Mouse (Mus musculus): ENCODE measurements around the gene Col13a1.

DNA sequence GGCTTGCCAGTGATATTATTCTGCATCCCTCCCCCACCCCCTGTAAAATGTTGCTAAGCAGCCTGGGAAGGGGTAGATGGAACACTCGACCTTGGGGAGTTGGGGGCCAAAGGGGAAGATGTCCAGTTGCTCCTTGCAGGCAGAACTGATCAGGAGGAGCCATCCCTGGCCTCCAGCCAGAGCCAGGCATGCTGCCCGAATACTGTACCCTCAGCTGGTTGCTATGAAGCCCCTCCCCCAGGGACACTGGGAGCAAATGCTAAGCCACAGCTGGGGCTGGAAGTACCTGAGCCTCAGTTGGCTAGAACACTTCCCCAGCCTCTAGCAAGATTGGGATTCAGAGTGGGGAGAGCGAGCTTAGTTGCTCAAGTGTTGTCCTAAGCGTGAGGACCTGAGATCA, 6.9 kb downstream of the Col13a1 start:
- TF ChIP-seq CTCF (IDR thresholded peaks at IDR 0.05; ENCODE audit: insufficient read depth, low read depth, low read length): no peak
- no peak for TF ChIP-seq POLR2A (IDR thresholded peaks at IDR 0.05; ENCODE audit: insufficient read depth, low read depth, low read length)
